Mouse (Mus musculus): ENCODE data around the gene Zfp182. TPM values are rescaled to one million over a fixed set of nuclear protein-coding genes. Genes with fewer than 3 reads are reported as not detected.

Gene Zfp182
- polyA plus RNA-seq, 1 experiment from 2014 or later = 4.4 TPM

Other genes with a start within 250 kb of the Zfp182 start
- 21.7 and 22.0 TPM in 2 replicates for gene Timp1, start 192.2 kb downstream of the Zfp182 start, polyA plus RNA-seq (2015; fragmentation: Nextera tagmentation; extraction: Ambion mirVana)
- gene Syn1, start 141.3 kb downstream of the Zfp182 start, polyA plus RNA-seq (2015; fragmentation: Nextera tagmentation; extraction: Ambion mirVana) = 0.15 and 0.21 TPM in 2 replicates
- gene Cfp, start 130.8 kb downstream of the Zfp182 start, polyA plus RNA-seq (2015; fragmentation: Nextera tagmentation; extraction: Ambion mirVana) = 4.5 and 5.8 TPM in 2 replicates
- 9.3 and 11.0 TPM in 2 replicates for gene Elk1, start 111.7 kb downstream of the Zfp182 start, polyA plus RNA-seq (2015; fragmentation: Nextera tagmentation; extraction: Ambion mirVana)
- 48.8 and 54.5 TPM in 2 replicates for gene Uxt, start 100.3 kb downstream of the Zfp182 start, polyA plus RNA-seq (2015; fragmentation: Nextera tagmentation; extraction: Ambion mirVana)
- not detected in 2 replicates for gene Spaca5, start 6.1 kb upstream of the Zfp182 start, polyA plus RNA-seq (2015; fragmentation: Nextera tagmentation; extraction: Ambion mirVana)
- gene Zfp300, start 27.2 kb upstream of the Zfp182 start, polyA plus RNA-seq (2015; fragmentation: Nextera tagmentation; extraction: Ambion mirVana) = 0.60 and 0.77 TPM in 2 replicates
- not detected in 2 replicates for gene Ssxa1, start 53.5 kb upstream of the Zfp182 start, polyA plus RNA-seq (2015; fragmentation: Nextera tagmentation; extraction: Ambion mirVana)
- not detected in 2 replicates for gene Gm21876, start 113.3 kb upstream of the Zfp182 start, polyA plus RNA-seq (2015; fragmentation: Nextera tagmentation; extraction: Ambion mirVana)

All from heart, embryonic 16.5 days (tissue).